Mouse (Mus musculus): ENCODE results near the gene Sucnr1. TPM values are rescaled to one million over a fixed set of nuclear protein-coding genes. Genes with fewer than 3 reads are reported as not detected.

The Sucnr1 gene
- total RNA-seq, 4 experiments from 2014 or later: not detected

DNA sequence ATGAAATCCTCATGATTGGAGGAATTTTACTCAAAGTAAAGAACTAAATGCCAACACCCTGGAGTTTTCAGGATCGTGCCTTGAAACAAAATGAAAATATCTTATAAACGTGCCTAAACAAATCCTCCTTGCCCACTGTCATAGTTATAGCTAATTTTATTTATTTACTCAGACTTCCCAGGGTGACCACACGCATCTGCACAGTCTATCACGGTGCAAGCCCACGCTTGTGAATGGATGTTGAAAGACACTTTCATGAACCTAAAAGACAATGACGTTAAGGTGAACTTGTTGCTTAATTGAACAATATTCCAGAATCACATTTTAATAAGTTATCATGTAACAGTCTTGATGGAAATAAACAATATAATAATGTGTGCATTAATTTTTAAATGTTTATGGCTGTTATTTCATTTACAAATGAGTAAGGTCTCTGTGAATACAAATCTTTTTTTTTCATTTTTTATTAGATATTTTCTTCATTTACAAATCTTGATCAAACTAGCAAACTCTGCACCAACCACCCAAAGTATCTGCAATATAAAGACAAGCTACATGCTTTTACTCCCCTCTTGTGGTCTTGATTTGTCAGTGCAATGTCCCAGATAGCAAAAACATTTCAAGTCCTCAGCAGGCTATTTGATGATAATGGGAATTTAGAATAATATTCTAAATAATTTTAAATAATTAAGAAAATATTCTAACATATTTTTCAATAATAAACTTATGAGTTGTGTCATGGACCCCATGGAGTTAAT lies 30.4 kb downstream of the Sucnr1 start:
- no peak for DNase-seq (ENCODE audit: low spot score in 2 of 2)

GRCm38 (mm10) chr3:60114571-60114970 lies 32.9 kb downstream of the Sucnr1 start:
- DNase-seq (ENCODE audit: low spot score in 2 of 2): no peak

DNA sequence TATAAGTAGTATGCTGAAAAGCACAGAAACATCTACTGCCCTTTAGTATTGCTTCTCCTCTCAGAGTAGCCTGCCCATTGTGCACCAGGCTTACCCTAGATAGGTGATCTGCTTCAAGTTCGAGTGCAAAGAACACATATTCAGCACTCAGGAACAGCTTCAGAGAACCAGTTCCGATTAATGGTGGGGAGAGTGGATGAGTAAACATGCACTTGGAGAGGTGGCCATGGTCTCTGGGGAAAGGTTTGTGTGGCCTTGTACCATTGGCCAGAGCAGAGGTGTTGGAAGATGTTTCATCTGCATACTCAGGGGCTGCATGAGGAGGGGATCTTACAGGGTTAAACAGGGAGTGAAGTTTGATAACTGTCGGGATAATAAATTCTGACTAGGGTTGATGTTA lies 39.8 kb downstream of the Sucnr1 start:
- DNase-seq (ENCODE audit: low spot score in 2 of 2): no peak

DNA sequence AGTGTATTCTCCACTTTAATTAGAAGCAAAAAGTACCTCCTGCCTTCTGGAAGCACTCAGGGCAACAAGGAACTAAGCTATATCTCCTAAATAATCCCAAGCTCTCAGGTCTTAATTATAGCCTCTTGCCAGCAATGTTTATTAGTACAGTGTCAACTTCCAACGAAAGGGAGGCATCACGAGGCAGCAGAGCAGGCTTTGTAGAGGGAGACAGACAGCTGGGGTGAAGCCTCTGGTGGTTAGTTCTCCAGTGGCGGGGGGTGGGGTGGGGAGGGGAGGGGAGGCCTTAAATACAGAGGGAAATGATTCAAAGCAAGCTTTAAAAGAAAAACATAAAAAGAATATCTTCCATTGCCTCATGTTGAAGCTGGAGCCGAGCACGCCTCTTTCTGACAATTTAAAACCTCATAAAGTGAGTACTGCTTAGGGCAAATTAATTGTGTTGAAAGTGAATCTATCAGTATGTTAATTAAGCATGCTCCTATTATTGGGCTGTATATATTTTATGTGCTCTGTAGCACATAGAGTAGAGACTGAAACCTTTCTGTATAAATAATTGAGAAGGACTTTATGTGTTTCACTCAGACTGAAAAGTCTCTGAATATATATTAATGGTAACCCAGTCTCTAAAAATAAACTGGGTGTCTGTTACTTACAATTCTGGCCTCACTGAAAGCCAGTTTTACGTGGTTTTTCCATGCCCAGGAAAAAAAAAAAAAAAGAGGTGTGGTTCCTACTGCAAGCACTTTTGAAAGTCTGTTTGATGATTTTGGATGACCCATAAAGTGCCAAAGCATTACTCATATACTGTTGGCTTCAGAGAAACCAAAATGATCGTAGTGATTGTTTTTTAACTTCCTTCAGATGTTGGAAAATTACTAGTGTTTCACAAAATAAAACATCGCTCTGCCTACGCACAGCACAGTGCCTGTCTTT lies 42.5 kb downstream of the Sucnr1 start:
- no peak for DNase-seq (ENCODE audit: low spot score in 2 of 2)

DNA sequence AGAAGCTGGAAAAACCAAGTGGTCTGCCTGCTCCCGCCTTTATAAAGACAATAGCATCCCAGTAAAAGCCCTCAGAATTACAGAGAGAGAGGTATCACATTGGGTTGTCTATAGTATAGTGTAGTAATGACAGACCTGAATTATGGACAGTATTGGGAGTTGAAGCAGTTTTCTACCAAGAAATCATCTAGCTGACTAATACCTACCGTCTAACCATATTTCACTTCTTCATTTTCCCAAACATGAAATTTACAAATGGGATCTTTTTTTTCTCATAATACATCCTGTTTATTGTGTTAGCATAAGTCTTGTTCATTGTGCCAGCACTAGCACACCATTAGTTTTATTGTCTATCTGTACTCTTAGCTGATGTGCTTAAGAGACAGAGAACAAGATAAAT lies 44.9 kb downstream of the Sucnr1 start:
- no peak for DNase-seq (ENCODE audit: low spot score in 2 of 2)

DNA sequence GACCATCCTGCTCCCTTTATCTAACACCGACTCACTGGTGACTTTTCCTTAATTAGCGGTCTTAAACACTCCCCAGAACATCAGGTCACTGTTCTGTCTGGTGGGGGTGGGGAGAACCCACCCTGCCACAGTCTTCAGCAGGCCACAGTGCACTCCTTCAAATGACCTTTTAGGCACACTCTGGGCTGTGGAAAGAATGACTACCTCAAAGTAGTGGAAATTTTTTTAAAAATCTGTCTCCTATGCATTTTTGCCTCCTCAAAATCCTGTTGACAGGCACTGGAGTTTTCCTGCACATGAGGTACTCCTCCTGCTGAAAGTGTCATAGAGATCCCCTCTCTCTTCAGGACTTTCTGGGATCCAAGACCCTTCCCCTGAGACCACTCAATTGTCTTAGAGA lies 46.6 kb downstream of the Sucnr1 start:
- DNase-seq (ENCODE audit: low spot score in 2 of 2): no peak

- DNase-seq (ENCODE audit: low spot score in 2 of 2): no peak
These were observed 54.1 kb downstream of the Sucnr1 start for GRCm38 (mm10) chr3:60135801-60136200.

Other genes with a start within 250 kb of the Sucnr1 start
- not detected for gene Gm8298, start 220.8 kb upstream of the Sucnr1 start, total RNA-seq (2022)
- gene C130079G13Rik, start 156.7 kb upstream of the Sucnr1 start, total RNA-seq (2022): not detected
- gene Aadacl2, start 75.1 kb upstream of the Sucnr1 start, total RNA-seq (2022): not detected
- gene Aadac, start 56.2 kb upstream of the Sucnr1 start, total RNA-seq (2022): not detected

Data from left cerebral cortex, adult 8-10 months (tissue).